Mouse (Mus musculus) retina, adult 2 months (tissue): ENCODE results near the gene Efhd2.

Experiments used
- DNase-seq: peaks from one replicate; pipeline ENCODE4 v3.0.0-alpha.2; 2012; ENCODE audit warnings: low read depth, low spot score

Efhd2 gene

GRCm38 (mm10) chr4:141881289-141881914, 6.7 kb upstream of the Efhd2 start:
- no peak for DNase-seq

GRCm38 (mm10) chr4:141879875-141880274, 5.2 kb upstream of the Efhd2 start:
- no peak for DNase-seq

- DNase-seq: no peak
Measured at GRCm38 (mm10) chr4:141879074-141879473, 4.4 kb upstream of the Efhd2 start.

GRCm38 (mm10) chr4:141878621-141879020, 3.9 kb upstream of the Efhd2 start:
- no peak for DNase-seq

- no peak for DNase-seq
Measured at GRCm38 (mm10) chr4:141875481-141876108, 875 bp upstream of the Efhd2 start.

GRCm38 (mm10) chr4:141874111-141874600, 564 bp downstream of the Efhd2 start:
- no peak for DNase-seq

GRCm38 (mm10) chr4:141872977-141873376, 1.7 kb downstream of the Efhd2 start:
- no peak for DNase-seq

GRCm38 (mm10) chr4:141871909-141872308, 2.8 kb downstream of the Efhd2 start:
- no peak for DNase-seq

GRCm38 (mm10) chr4:141871333-141871725, 3.4 kb downstream of the Efhd2 start:
- no peak for DNase-seq

GRCm38 (mm10) chr4:141870666-141871332, 3.9 kb downstream of the Efhd2 start:
- no peak for DNase-seq

- no peak for DNase-seq
Measured at GRCm38 (mm10) chr4:141869436-141870215, 5.1 kb downstream of the Efhd2 start.

- DNase-seq: no peak
Measured at GRCm38 (mm10) chr4:141868051-141868450, 6.7 kb downstream of the Efhd2 start.

GRCm38 (mm10) chr4:141867498-141867897, 7.2 kb downstream of the Efhd2 start:
- DNase-seq: no peak

GRCm38 (mm10) chr4:141866933-141867490, 7.7 kb downstream of the Efhd2 start:
- DNase-seq: no peak

GRCm38 (mm10) chr4:141865600-141865999, 9.1 kb downstream of the Efhd2 start:
- no peak for DNase-seq

GRCm38 (mm10) chr4:141865006-141865405, 9.7 kb downstream of the Efhd2 start:
- DNase-seq: no peak

GRCm38 (mm10) chr4:141864506-141864905, 10.2 kb downstream of the Efhd2 start:
- no peak for DNase-seq

GRCm38 (mm10) chr4:141863726-141864280, 10.9 kb downstream of the Efhd2 start:
- no peak for DNase-seq

GRCm38 (mm10) chr4:141862867-141863266, 11.9 kb downstream of the Efhd2 start:
- no peak for DNase-seq

- no peak for DNase-seq
Measured at GRCm38 (mm10) chr4:141861591-141862295, 13.0 kb downstream of the Efhd2 start.
